Mouse (Mus musculus) megakaryocyte-erythroid progenitor cell, adult 5-6 weeks (primary cell): ENCODE measurements around the gene Gm20604. TPM values are rescaled to one million over a fixed set of nuclear protein-coding genes. Genes with fewer than 3 reads are reported as not detected.

Source experiments
- ATAC-seq: replicated peaks from 2 replicates; pipeline ENCODE4 v1.8.0; 2016; ENCODE audit warnings: mild to moderate bottlenecking, inconsistent platforms; ENCODE audit not compliant: severe bottlenecking, poor library complexity, low FRiP score, low TSS enrichment
- total RNA-seq, 2 experiments: library from RNA; stranded (forward) in 1 of 2; stranded (reverse) in 1 of 2; fragments of 200-1000, 215-1000 nt in 1 of 2; fragments of >200 nt in 1 of 2; fragmentation: Nextera tagmentation in 1 of 2; gene quantifications; 2 replicates each; pipeline ENCODE4 v1.2.3; 2014 to 2017

Gene Gm20604
- total RNA-seq, 2 experiments from 2014 or later = 11.9 to 15.9 TPM

GRCm38 (mm10) chr12:102695369-102696239 is 62.9 kb downstream of the Gm20604 start:
- ATAC-seq = 0 out of 2 replicates have a peak, but pooled peaks have one; percentile 25

GRCm38 (mm10) chr12:102691761-102692160 is 66.7 kb downstream of the Gm20604 start:
- no peak for ATAC-seq

Other genes starting within 250 kb of the Gm20604 start
- not detected in 2 replicates for gene Chga, start 203.7 kb downstream of the Gm20604 start, total RNA-seq (2014; fragmentation: Nextera tagmentation)
- not detected in 2 replicates for gene Chga, start 203.7 kb downstream of the Gm20604 start, total RNA-seq (2017)
- gene Itpk1, start 53.7 kb downstream of the Gm20604 start, total RNA-seq (2014; fragmentation: Nextera tagmentation) = 7.4 and 12.1 TPM in 2 replicates
- 4.9 and 6.5 TPM in 2 replicates for gene Itpk1, start 53.7 kb downstream of the Gm20604 start, total RNA-seq (2017)
- 3.8 and 8.2 TPM in 2 replicates for gene Moap1, start 15.0 kb downstream of the Gm20604 start, total RNA-seq (2014; fragmentation: Nextera tagmentation)
- 11.5 and 15.8 TPM in 2 replicates for gene Moap1, start 15.0 kb downstream of the Gm20604 start, total RNA-seq (2017)
- gene Tmem251, start 14.9 kb downstream of the Gm20604 start, total RNA-seq (2014; fragmentation: Nextera tagmentation) = 9.2 and 13.8 TPM in 2 replicates
- 8.1 and 10.8 TPM in 2 replicates for gene Tmem251, start 14.9 kb downstream of the Gm20604 start, total RNA-seq (2017)
- not detected in 2 replicates for gene Gm28051, start 907 bp downstream of the Gm20604 start, total RNA-seq (2014; fragmentation: Nextera tagmentation)
- not detected in 2 replicates for gene Gm28051, start 907 bp downstream of the Gm20604 start, total RNA-seq (2017)
- gene Gon7, start 869 bp downstream of the Gm20604 start, total RNA-seq (2014; fragmentation: Nextera tagmentation) = 12.2 and 21.1 TPM in 2 replicates
- 25.5 and 28.1 TPM in 2 replicates for gene Gon7, start 869 bp downstream of the Gm20604 start, total RNA-seq (2017)
- gene Ubr7, start 705 bp downstream of the Gm20604 start, total RNA-seq (2014; fragmentation: Nextera tagmentation) = 40.2 and 46.4 TPM in 2 replicates
- gene Ubr7, start 705 bp downstream of the Gm20604 start, total RNA-seq (2017) = 65.0 and 72.8 TPM in 2 replicates
- 17.1 and 22.9 TPM in 2 replicates for gene Btbd7, start 119.8 kb upstream of the Gm20604 start, total RNA-seq (2014; fragmentation: Nextera tagmentation)
- gene Btbd7, start 119.8 kb upstream of the Gm20604 start, total RNA-seq (2017) = 21.7 and 21.9 TPM in 2 replicates
- not detected in 2 replicates for gene Cox8c, start 140.6 kb upstream of the Gm20604 start, total RNA-seq (2014; fragmentation: Nextera tagmentation)
- not detected in 2 replicates for gene Cox8c, start 140.6 kb upstream of the Gm20604 start, total RNA-seq (2017)
- 0.07 TPM in 1 of 2 replicates, not detected in the other for gene Unc79, start 190.2 kb upstream of the Gm20604 start, total RNA-seq (2014; fragmentation: Nextera tagmentation)
- gene Unc79, start 190.2 kb upstream of the Gm20604 start, total RNA-seq (2017) = 0.05 TPM in 1 of 2 replicates, not detected in the other